Mouse (Mus musculus) kidney, postnatal 36 days (tissue): Measurements from ENCODE around the gene B4galt4.
"Not testable (repeated sequence)": the region's sequence is repeated elsewhere in the genome, so short reads cannot be mapped to it uniquely, and the experiment has no call there.

Experiments used
- DNase-seq, 2 experiments: peaks; one replicate each; pipeline ENCODE4 v3.0.0; 2021 to 2022; ENCODE audit warnings: mixed read lengths in 2 of 2

The B4galt4 gene

DNA sequence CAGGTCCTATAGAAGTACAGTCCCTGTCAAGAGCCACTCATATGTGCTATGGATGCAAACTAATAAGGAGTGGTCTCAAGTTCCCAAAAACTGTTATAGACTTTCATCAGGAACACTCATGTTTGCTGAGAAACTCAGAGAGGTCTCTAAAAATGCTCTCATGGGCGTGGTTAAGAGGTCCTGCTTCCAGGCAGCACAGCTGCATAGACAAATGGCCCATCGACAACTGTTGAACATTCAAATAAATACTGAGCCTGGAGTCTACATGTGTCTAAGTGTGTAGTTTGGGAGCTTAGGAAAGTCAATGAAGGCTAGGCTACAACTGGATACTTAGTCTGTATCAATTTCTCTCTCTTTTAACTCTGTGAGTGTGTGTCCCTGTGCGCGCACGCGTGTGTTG is 29.1 kb downstream of the B4galt4 start:
- no peak for DNase-seq

GRCm38 (mm10) chr16:38772906-38773496 is 30.9 kb downstream of the B4galt4 start:
- peak in 1 of 2 experiments; percentile 23 for DNase-seq

DNA sequence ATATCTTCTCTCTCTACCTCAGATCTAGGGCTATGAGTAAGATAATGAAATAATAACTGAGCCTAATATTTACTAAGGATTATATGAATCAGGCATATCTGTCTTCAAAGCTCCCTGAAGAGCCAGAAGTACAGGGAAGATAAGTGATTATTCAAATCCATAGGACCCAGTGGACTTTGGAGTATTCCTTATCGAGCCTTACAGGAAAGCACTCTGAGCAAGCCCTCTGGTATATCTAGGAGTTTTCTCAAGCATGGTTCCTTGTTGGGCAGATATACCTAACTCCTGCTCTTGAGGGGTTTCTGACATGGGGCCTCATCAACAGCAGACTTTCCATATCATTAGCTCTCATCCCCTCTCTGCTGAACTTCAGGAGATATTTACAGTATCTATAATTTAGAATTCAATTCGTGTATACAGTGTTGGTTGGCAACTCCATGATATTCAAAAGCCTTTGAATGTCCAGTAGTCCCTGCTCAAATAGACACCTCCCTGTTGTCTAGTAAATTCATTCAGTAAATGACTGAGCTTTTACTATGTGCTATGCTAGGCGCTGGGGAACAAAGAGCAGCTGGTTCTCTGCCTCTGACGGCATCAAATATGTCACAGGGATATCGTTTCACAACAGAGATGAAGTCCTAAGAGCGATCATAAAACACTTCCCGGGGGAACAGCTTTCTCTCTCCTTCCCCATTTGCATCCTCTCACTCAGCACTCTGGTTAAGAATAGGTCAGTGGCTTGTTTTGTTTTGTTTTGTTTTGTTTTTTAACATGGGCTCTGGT is 33.1 kb downstream of the B4galt4 start:
- no peak for DNase-seq

DNA sequence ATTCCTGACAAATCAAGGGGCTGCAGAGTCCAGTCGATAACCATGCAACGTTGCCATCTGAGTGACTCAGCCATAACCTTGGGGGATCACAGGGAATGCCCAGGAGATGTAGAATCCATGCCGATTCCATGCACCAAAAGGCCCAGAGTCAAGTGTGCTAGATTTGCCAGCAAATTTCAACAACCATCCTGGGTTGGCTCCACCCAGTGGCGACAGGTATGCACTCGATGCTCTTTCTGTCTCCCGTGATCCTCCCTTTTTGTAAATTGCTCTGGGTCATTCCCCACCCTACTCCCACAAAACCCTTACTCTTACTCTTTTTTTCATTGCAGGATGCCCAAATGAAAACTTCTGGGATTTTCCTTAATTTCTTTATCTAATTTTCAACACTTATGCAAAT is 34.3 kb downstream of the B4galt4 start:
- DNase-seq = peak in 1 of 2 experiments; percentile 28

- DNase-seq = no peak
Measured at GRCm38 (mm10) chr16:38780960-38781572, 39.0 kb downstream of the B4galt4 start.

- DNase-seq = no peak
Measured at GRCm38 (mm10) chr16:38781946-38782345, 39.9 kb downstream of the B4galt4 start.

GRCm38 (mm10) chr16:38782524-38783067 is 40.5 kb downstream of the B4galt4 start:
- no peak for DNase-seq

GRCm38 (mm10) chr16:38785301-38785700 is 43.2 kb downstream of the B4galt4 start:
- DNase-seq = no peak

GRCm38 (mm10) chr16:38789016-38789415 is 47.0 kb downstream of the B4galt4 start:
- no peak for DNase-seq

DNA sequence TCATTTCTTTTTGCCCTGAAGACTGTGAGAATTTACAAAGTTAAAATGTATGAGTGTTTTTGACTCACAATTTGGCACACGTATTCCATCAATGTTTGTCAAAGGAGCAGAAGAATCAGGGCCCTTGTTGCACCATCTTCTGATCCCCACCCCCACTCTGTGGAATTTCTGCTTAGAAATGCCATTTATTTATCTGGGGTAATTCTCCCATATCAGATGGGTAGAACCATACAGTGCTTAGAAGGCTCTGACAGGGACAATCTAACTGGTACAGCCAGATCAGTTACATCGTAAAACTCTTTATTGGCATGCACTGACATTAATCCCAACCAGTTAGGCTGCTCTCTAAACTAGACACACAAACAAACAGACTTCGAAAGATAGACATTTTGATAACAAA is 47.9 kb downstream of the B4galt4 start:
- no peak for DNase-seq

DNA sequence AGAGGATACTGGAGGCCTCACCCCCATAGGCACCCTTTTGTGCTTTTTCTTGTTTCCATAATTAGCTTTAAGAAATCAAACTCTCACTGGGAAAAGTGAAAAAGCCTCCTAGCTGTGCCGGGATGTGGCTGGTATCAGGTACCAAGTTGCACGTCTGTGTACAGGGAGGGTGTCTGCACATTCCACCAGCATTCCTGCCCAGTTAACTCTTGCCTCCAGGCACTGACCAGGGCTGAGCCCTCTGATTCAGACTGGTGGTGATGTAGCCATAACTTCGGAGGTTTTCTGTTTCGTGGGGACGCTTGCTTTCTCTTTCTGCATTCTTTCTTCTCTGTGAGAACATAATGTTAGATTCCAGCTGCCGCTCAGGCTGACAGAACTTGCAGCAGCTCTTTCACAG is 51.1 kb downstream of the B4galt4 start:
- DNase-seq = no peak

DNA sequence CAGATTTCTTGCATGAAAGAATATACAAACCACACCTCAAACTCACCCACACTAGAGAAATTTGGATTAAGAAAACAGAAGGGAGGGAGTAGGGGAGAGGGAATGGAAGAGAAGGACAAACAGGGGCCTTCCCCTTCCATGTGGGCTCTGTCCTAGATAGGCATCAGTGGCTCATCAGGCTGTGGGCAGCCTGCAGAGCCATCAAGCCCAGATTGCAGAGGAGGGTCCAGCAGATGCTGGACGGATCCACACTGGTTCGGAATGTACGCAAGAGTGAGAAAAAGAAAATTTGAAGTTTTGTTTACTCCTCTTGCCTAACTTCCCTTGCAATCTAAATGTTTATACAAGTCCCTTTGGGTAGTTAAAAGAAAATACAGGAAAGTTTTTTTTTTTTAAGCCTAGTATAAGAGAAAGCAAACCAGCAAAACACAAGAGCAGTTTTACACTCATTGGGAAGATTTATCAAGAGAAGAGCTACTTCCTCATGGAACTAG is 56.9 kb downstream of the B4galt4 start:
- no peak for DNase-seq

DNA sequence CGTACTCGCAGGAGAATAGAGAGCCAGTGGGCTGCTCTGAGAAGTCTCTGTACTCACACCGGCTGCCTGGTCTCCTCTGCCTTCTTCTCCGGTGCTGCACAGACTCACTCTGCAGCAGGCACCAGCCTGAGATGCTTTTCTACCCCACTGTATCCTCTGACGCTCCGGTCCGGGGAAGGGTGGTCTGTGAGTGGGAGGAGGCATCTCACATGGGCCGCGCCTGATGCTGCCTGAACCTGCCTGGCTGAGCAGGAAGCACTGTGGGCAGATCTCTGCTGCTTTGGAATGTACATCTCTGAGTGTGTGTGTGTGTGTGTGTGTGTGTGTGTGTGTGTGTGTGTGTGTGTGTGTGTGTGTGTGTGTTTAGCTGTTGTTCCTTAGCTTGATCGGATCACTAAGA is 58.0 kb downstream of the B4galt4 start, which contains the start of gene Upk1b:
Gene Upk1b, minus strand, starts transcription at position 238 of the 400 bp plus-strand sequence.
- no peak for DNase-seq

DNA sequence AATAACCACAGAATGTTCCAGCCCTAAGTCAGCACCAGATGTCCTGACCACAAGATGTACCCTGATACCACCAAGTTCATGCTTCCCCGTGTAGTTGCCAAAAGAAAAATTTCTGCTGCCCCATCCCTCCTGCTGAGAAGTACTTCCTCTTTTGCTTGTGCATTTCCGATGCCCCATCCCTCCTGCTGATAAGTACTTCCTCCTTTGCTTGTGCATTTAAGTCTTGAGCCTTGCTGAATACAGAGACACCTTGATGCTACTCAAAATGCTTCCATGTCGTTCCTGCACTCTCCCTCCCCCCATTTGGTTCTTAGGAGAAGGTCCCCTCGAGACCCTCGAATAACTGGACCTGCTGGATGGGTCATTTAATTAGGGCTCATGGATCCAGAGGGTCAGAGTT is 65.7 kb downstream of the B4galt4 start:
- DNase-seq = not testable (repeated sequence)

GRCm38 (mm10) chr16:38810196-38810595 is 68.1 kb downstream of the B4galt4 start:
- DNase-seq = no peak

GRCm38 (mm10) chr16:38812521-38812920 is 70.5 kb downstream of the B4galt4 start:
- peak; percentile 64 to 82 for DNase-seq
